Mouse (Mus musculus): Measurements from ENCODE around the gene Dner. TPM values are rescaled to one million over a fixed set of nuclear protein-coding genes. Genes with fewer than 3 reads are reported as not detected.
A peak's percentile ranks its signal among the peaks of the same experiment; 100 is the strongest.

Gene Dner
- polyA plus RNA-seq, 1 experiment from 2014 or later, result 1.2 TPM

- no peak for ATAC-seq (ENCODE audit: low read depth)
- H3K36me3 ChIP-seq (ENCODE audit: control insufficient read depth, insufficient read depth, low read length), result no peaks in the 10 kb centered on the region
Observed at GRCm38 (mm10) chr1:84616133-84616532, 79.9 kb downstream of the Dner start.

GRCm38 (mm10) chr1:84614596-84614995 is 81.4 kb downstream of the Dner start:
- no peak overlapping the region for H3K4me3 ChIP-seq (ENCODE audit: low read length)
- H3K4me2 ChIP-seq (ENCODE audit: low read depth, low read length), result no peak overlapping the region
- no peaks in the 10 kb centered on the region for H3K9me3 ChIP-seq (ENCODE audit: control insufficient read depth, low read length)
- H3K27ac ChIP-seq (ENCODE audit: low read length), result no peak overlapping the region
- 65% methylated on average over 7 of the region's 7 CpGs for WGBS
- no peaks in the 10 kb centered on the region for H3K27me3 ChIP-seq (ENCODE audit: control insufficient read depth, insufficient read depth, low read depth, low read length)
- no peaks in the 10 kb centered on the region for H3K36me3 ChIP-seq (ENCODE audit: control insufficient read depth, insufficient read depth, low read length)
- H3K9ac ChIP-seq (ENCODE audit: low read length), result no peak overlapping the region
- no peak for ATAC-seq (ENCODE audit: low read depth)
- H3K4me1 ChIP-seq (replicated peaks; ENCODE audit: control insufficient read depth, insufficient read depth, low read length), result no peaks in the 10 kb centered on the region

More at GRCm38 (mm10) chr1:84616133-84616532, 79.9 kb downstream of the Dner start:
- H3K27me3 ChIP-seq (ENCODE audit: control insufficient read depth, insufficient read depth, low read depth, low read length), result no peaks in the 10 kb centered on the region
- H3K4me3 ChIP-seq (ENCODE audit: low read length), result no peak overlapping the region
- H3K4me2 ChIP-seq (ENCODE audit: low read depth, low read length), result no peak overlapping the region
- H3K9ac ChIP-seq (ENCODE audit: low read length), result no peak overlapping the region
- H3K9me3 ChIP-seq (ENCODE audit: control insufficient read depth, low read length), result no peaks in the 10 kb centered on the region
- no peaks in the 10 kb centered on the region for H3K4me1 ChIP-seq (replicated peaks; ENCODE audit: control insufficient read depth, insufficient read depth, low read length)
- no peak overlapping the region for H3K27ac ChIP-seq (ENCODE audit: low read length)

- Histone ChIP-seq H3K4me3 (ENCODE audit: low read length) (no peak overlapping the region), H3K4me2 (ENCODE audit: low read depth, low read length) (no peak overlapping the region), H3K9ac (ENCODE audit: low read length) (no peak overlapping the region), H3K36me3 (ENCODE audit: control insufficient read depth, insufficient read depth, low read length) (no peaks in the 10 kb centered on the region), H3K9me3 (ENCODE audit: control insufficient read depth, low read length) (no peaks in the 10 kb centered on the region), H3K27me3 (ENCODE audit: control insufficient read depth, insufficient read depth, low read depth, low read length) (no peaks in the 10 kb centered on the region), H3K27ac (ENCODE audit: low read length) (no peak overlapping the region), H3K4me1 (replicated peaks; ENCODE audit: control insufficient read depth, insufficient read depth, low read length) (no peaks in the 10 kb centered on the region)
- WGBS, result 81% methylated on average over 8 of the region's 8 CpGs
- no peak for ATAC-seq (ENCODE audit: low read depth)
Observed at GRCm38 (mm10) chr1:84613119-84613518, 82.9 kb downstream of the Dner start.

- no peaks in the 10 kb centered on the region for H3K27me3 ChIP-seq (ENCODE audit: control insufficient read depth, insufficient read depth, low read depth, low read length)
- H3K9ac ChIP-seq (ENCODE audit: low read length), result no peak overlapping the region
- H3K36me3 ChIP-seq (ENCODE audit: control insufficient read depth, insufficient read depth, low read length), result no peaks in the 10 kb centered on the region
- H3K4me2 ChIP-seq (ENCODE audit: low read depth, low read length), result no peak overlapping the region
- H3K4me3 ChIP-seq (ENCODE audit: low read length), result no peak overlapping the region
- no peak overlapping the region for H3K27ac ChIP-seq (ENCODE audit: low read length)
- no peaks in the 10 kb centered on the region for H3K4me1 ChIP-seq (replicated peaks; ENCODE audit: control insufficient read depth, insufficient read depth, low read length)
- ATAC-seq (ENCODE audit: low read depth), result no peak
- WGBS, result 55% methylated on average over 3 of the region's 3 CpGs
- no peaks in the 10 kb centered on the region for H3K9me3 ChIP-seq (ENCODE audit: control insufficient read depth, low read length)
Observed at GRCm38 (mm10) chr1:84611331-84611730, 84.7 kb downstream of the Dner start.

- 86% methylated on average over 5 of the region's 5 CpGs for WGBS
- no peaks in the 10 kb centered on the region for H3K4me1 ChIP-seq (replicated peaks; ENCODE audit: control insufficient read depth, insufficient read depth, low read length)
- no peak overlapping the region for H3K27ac ChIP-seq (ENCODE audit: low read length)
- H3K27me3 ChIP-seq (ENCODE audit: control insufficient read depth, insufficient read depth, low read depth, low read length), result no peaks in the 10 kb centered on the region
- H3K4me3 ChIP-seq (ENCODE audit: low read length), result no peak overlapping the region
- no peak for ATAC-seq (ENCODE audit: low read depth)
- no peaks in the 10 kb centered on the region for H3K9me3 ChIP-seq (ENCODE audit: control insufficient read depth, low read length)
- H3K9ac ChIP-seq (ENCODE audit: low read length), result no peak overlapping the region
- no peak overlapping the region for H3K4me2 ChIP-seq (ENCODE audit: low read depth, low read length)
- H3K36me3 ChIP-seq (ENCODE audit: control insufficient read depth, insufficient read depth, low read length), result no peaks in the 10 kb centered on the region
Observed at GRCm38 (mm10) chr1:84599025-84599424, 97.0 kb downstream of the Dner start.

- H3K4me1 ChIP-seq (replicated peaks; ENCODE audit: control insufficient read depth, insufficient read depth, low read length), result no peaks in the 10 kb centered on the region
- no peak overlapping the region for H3K9ac ChIP-seq (ENCODE audit: low read length)
- no peak overlapping the region for H3K4me2 ChIP-seq (ENCODE audit: low read depth, low read length)
- 65% methylated on average over 3 of the region's 3 CpGs for WGBS
- ATAC-seq (ENCODE audit: low read depth), result no peak
- H3K4me3 ChIP-seq (ENCODE audit: low read length), result no peak overlapping the region
- no peaks in the 10 kb centered on the region for H3K9me3 ChIP-seq (ENCODE audit: control insufficient read depth, low read length)
- H3K27ac ChIP-seq (ENCODE audit: low read length), result no peak overlapping the region
- H3K36me3 ChIP-seq (ENCODE audit: control insufficient read depth, insufficient read depth, low read length), result no peaks in the 10 kb centered on the region
- H3K27me3 ChIP-seq (ENCODE audit: control insufficient read depth, insufficient read depth, low read depth, low read length), result no peaks in the 10 kb centered on the region
Observed at GRCm38 (mm10) chr1:84596023-84596422, 100.0 kb downstream of the Dner start.

- no peak for ATAC-seq (ENCODE audit: low read depth)
- no peaks in the 10 kb centered on the region for H3K9me3 ChIP-seq (ENCODE audit: control insufficient read depth, low read length)
- no peaks in the 10 kb centered on the region for H3K27me3 ChIP-seq (ENCODE audit: control insufficient read depth, insufficient read depth, low read depth, low read length)
- no peak overlapping the region for H3K4me2 ChIP-seq (ENCODE audit: low read depth, low read length)
- no peaks in the 10 kb centered on the region for H3K4me1 ChIP-seq (replicated peaks; ENCODE audit: control insufficient read depth, insufficient read depth, low read length)
- no peak overlapping the region for H3K27ac ChIP-seq (ENCODE audit: low read length)
- 83% methylated on average over 3 of the region's 3 CpGs for WGBS
- H3K9ac ChIP-seq (ENCODE audit: low read length), result no peak overlapping the region
- H3K36me3 ChIP-seq (ENCODE audit: control insufficient read depth, insufficient read depth, low read length), result no peaks in the 10 kb centered on the region
- no peak overlapping the region for H3K4me3 ChIP-seq (ENCODE audit: low read length)
Observed at GRCm38 (mm10) chr1:84592394-84592793, 103.6 kb downstream of the Dner start.

- Histone ChIP-seq H3K27ac (ENCODE audit: low read length) (no peak overlapping the region), H3K4me3 (ENCODE audit: low read length) (no peak overlapping the region), H3K4me1 (replicated peaks; ENCODE audit: control insufficient read depth, insufficient read depth, low read length) (no peaks in the 10 kb centered on the region), H3K36me3 (ENCODE audit: control insufficient read depth, insufficient read depth, low read length) (no peaks in the 10 kb centered on the region), H3K9ac (ENCODE audit: low read length) (no peak overlapping the region), H3K9me3 (ENCODE audit: control insufficient read depth, low read length) (no peaks in the 10 kb centered on the region), H3K4me2 (ENCODE audit: low read depth, low read length) (no peak overlapping the region), H3K27me3 (ENCODE audit: control insufficient read depth, insufficient read depth, low read depth, low read length) (no peaks in the 10 kb centered on the region)
- 57% methylated on average over 9 of the region's 9 CpGs for WGBS
- no peak for ATAC-seq (ENCODE audit: low read depth)
Observed at GRCm38 (mm10) chr1:84590534-84590933, 105.5 kb downstream of the Dner start.

- no peak for ATAC-seq (ENCODE audit: low read depth)
- Histone ChIP-seq H3K4me1 (replicated peaks; ENCODE audit: control insufficient read depth, insufficient read depth, low read length) (no peaks in the 10 kb centered on the region), H3K9me3 (ENCODE audit: control insufficient read depth, low read length) (no peaks in the 10 kb centered on the region), H3K27me3 (ENCODE audit: control insufficient read depth, insufficient read depth, low read depth, low read length) (no peaks in the 10 kb centered on the region), H3K4me3 (ENCODE audit: low read length) (no peak overlapping the region), H3K36me3 (ENCODE audit: control insufficient read depth, insufficient read depth, low read length) (no peaks in the 10 kb centered on the region), H3K9ac (ENCODE audit: low read length) (no peak overlapping the region), H3K4me2 (ENCODE audit: low read depth, low read length) (no peak overlapping the region), H3K27ac (ENCODE audit: low read length) (no peak overlapping the region)
- 14% methylated on average over 6 of the region's 6 CpGs for WGBS
Observed at GRCm38 (mm10) chr1:84585434-84585833, 110.6 kb downstream of the Dner start.

GRCm38 (mm10) chr1:84581812-84582211 is 114.2 kb downstream of the Dner start:
- H3K27me3 ChIP-seq (ENCODE audit: control insufficient read depth, insufficient read depth, low read depth, low read length), result no peaks in the 10 kb centered on the region
- H3K4me3 ChIP-seq (ENCODE audit: low read length), result no peak overlapping the region
- H3K9ac ChIP-seq (ENCODE audit: low read length), result no peak overlapping the region
- WGBS, result 51% methylated on average over 2 of the region's 2 CpGs
- H3K9me3 ChIP-seq (ENCODE audit: control insufficient read depth, low read length), result no peaks in the 10 kb centered on the region
- H3K27ac ChIP-seq (ENCODE audit: low read length), result no peak overlapping the region
- peak; percentile 52; the same call in 1 of the 2 replicates for ATAC-seq (ENCODE audit: low read depth)
- no peaks in the 10 kb centered on the region for H3K36me3 ChIP-seq (ENCODE audit: control insufficient read depth, insufficient read depth, low read length)
- no peak overlapping the region for H3K4me2 ChIP-seq (ENCODE audit: low read depth, low read length)
- no peaks in the 10 kb centered on the region for H3K4me1 ChIP-seq (replicated peaks; ENCODE audit: control insufficient read depth, insufficient read depth, low read length)

Data from lung, embryonic 16.5 days (tissue).